Mouse (Mus musculus): ENCODE data around the gene Oard1. TPM values are rescaled to one million over a fixed set of nuclear protein-coding genes. Genes with fewer than 3 reads are reported as not detected.

The Oard1 gene
- polyA plus RNA-seq, 1 experiment, result 4.1 TPM

GRCm38 (mm10) chr17:48462096-48462495 lies 52.3 kb downstream of the Oard1 start:
- 85% methylated on average over 13 of the region's 13 CpGs for WGBS
- TF ChIP-seq CTCF (IDR thresholded peaks at IDR 0.05; ENCODE audit: extremely low read depth, insufficient read length, insufficient replicate concordance, low read depth, low read length), result no peak
- TF ChIP-seq POLR2A (IDR thresholded peaks at IDR 0.05; ENCODE audit: low read depth, low read length), result no peak
- Histone ChIP-seq H3K4me1 (ENCODE audit: control insufficient read depth, insufficient read depth, insufficient read length, low read length) (peaks cover 10% of the 10 kb centered on the region), H3K4me3 (ENCODE audit: low read depth, low read length) (no peak overlapping the region), H3K36me3 (ENCODE audit: control insufficient read depth, insufficient read depth, low read length) (peaks cover 49% of the 10 kb centered on the region), H3K27ac (ENCODE audit: insufficient read depth, low read depth, low read length) (no peak overlapping the region), H3K27me3 (ENCODE audit: control insufficient read depth, insufficient read depth, low read length) (no peaks in the 10 kb centered on the region)

GRCm38 (mm10) chr17:48463391-48463790 lies 53.6 kb downstream of the Oard1 start:
- 89% methylated on average over 4 of the region's 4 CpGs for WGBS
- H3K4me1 ChIP-seq (ENCODE audit: control insufficient read depth, insufficient read depth, insufficient read length, low read length), result peaks cover 6% of the 10 kb centered on the region; the same call in 1 of the 2 replicates
- no peak overlapping the region for H3K27ac ChIP-seq (ENCODE audit: insufficient read depth, low read depth, low read length)
- H3K36me3 ChIP-seq (ENCODE audit: control insufficient read depth, insufficient read depth, low read length), result peaks cover 59% of the 10 kb centered on the region
- TF ChIP-seq POLR2A (IDR thresholded peaks at IDR 0.05; ENCODE audit: low read depth, low read length) (no peak), CTCF (IDR thresholded peaks at IDR 0.05; ENCODE audit: extremely low read depth, insufficient read length, insufficient replicate concordance, low read depth, low read length) (no peak)
- no peaks in the 10 kb centered on the region for H3K27me3 ChIP-seq (ENCODE audit: control insufficient read depth, insufficient read depth, low read length)
- H3K4me3 ChIP-seq (ENCODE audit: low read depth, low read length), result no peak overlapping the region

Other genes with a start within 250 kb of the Oard1 start
- gene A530064D06Rik, start 242.7 kb upstream of the Oard1 start, polyA plus RNA-seq (2012; rRNA removed), result 0.39 and 1.2 TPM in 2 replicates
- 0.11 and 0.19 TPM in 2 replicates for gene Trem1, start 177.2 kb upstream of the Oard1 start, polyA plus RNA-seq (2012; rRNA removed)
- gene Trem3, start 162.2 kb upstream of the Oard1 start, polyA plus RNA-seq (2012; rRNA removed), result 0.16 and 0.17 TPM in 2 replicates
- gene Treml4, start 145.7 kb upstream of the Oard1 start, polyA plus RNA-seq (2012; rRNA removed), result 1.6 and 1.7 TPM in 2 replicates
- gene Treml2, start 110.5 kb upstream of the Oard1 start, polyA plus RNA-seq (2012; rRNA removed), result 1.2 and 2.4 TPM in 2 replicates
- gene B430306N03Rik, start 93.9 kb upstream of the Oard1 start, polyA plus RNA-seq (2012; rRNA removed), result 0.52 and 0.84 TPM in 2 replicates
- 1.3 TPM in 1 of 2 replicates, not detected in the other for gene Trem2, start 63.6 kb upstream of the Oard1 start, polyA plus RNA-seq (2012; rRNA removed)
- not detected in 2 replicates for gene Treml1, start 50.1 kb upstream of the Oard1 start, polyA plus RNA-seq (2012; rRNA removed)
- gene Nfya, start 108 bp upstream of the Oard1 start, polyA plus RNA-seq (2012; rRNA removed), result 36.2 and 36.4 TPM in 2 replicates
- gene Apobec2, start 22.9 kb downstream of the Oard1 start, polyA plus RNA-seq (2012; rRNA removed), result 0.25 and 1.2 TPM in 2 replicates
- gene Tspo2, start 41.5 kb downstream of the Oard1 start, polyA plus RNA-seq (2012; rRNA removed), result 2.6 and 9.6 TPM in 2 replicates
- gene Unc5cl, start 44.9 kb downstream of the Oard1 start, polyA plus RNA-seq (2012; rRNA removed), result 52.1 and 88.3 TPM in 2 replicates

Data from small intestine, adult 2 months (tissue).